Mouse (Mus musculus): ENCODE results near the gene Mansc1. TPM values are rescaled to one million over a fixed set of nuclear protein-coding genes. Genes with fewer than 3 reads are reported as not detected.

Gene Mansc1
- polyA plus RNA-seq (2021; fragmentation: Nextera tagmentation), result 4.4 and 5.1 TPM in 2 replicates
- long read RNA-seq, experiment 1, result 0 reads
- long read RNA-seq, experiment 2, transcript Mansc1-201 (4 exons, 2,376 nt), result major isoform, 17 of 20 reads
- long read RNA-seq, experiment 2, partial matches to known transcripts, result 0 of 20 reads
- long read RNA-seq, experiment 2, other reads (novel, unspliced or antisense), result 3 of 20 reads

GRCm38 (mm10) chr6:134631947-134632687 is at the start of gene Mansc1:
TSS of gene Mansc1 (minus strand) at chr6:134632488.

GRCm38 (mm10) chr6:134639210-134639609 is 6.9 kb upstream of the Mansc1 start, which contains the start of gene Borcs5:
TSS of gene Borcs5 (plus strand) at chr6:134639510.

GRCm38 (mm10) chr6:134566818-134567485 is 65.3 kb downstream of the Mansc1 start, which contains the start of gene Lrp6:
TSS of gene Lrp6 (minus strand) at chr6:134566965.

Other genes with a start within 250 kb of the Mansc1 start
- not detected in 2 replicates for gene Bcl2l14, start 236.2 kb downstream of the Mansc1 start, polyA plus RNA-seq (2021; fragmentation: Nextera tagmentation)
- gene Lrp6, start 65.5 kb downstream of the Mansc1 start, polyA plus RNA-seq (2021; fragmentation: Nextera tagmentation), result 3.2 and 3.4 TPM in 2 replicates
- gene Borcs5, start 7.0 kb upstream of the Mansc1 start, polyA plus RNA-seq (2021; fragmentation: Nextera tagmentation), result 73.9 and 84.8 TPM in 2 replicates
- gene Dusp16, start 160.1 kb upstream of the Mansc1 start, polyA plus RNA-seq (2021; fragmentation: Nextera tagmentation), result 2.7 TPM in 2 replicates
- gene Crebl2, start 197.7 kb upstream of the Mansc1 start, polyA plus RNA-seq (2021; fragmentation: Nextera tagmentation), result 21.1 and 29.9 TPM in 2 replicates

Data from layer of hippocampus, adult 6 months (tissue).